Comparison of ENCODE assay signal across 10 mouse cellular contexts in genomic region chr1:192416241-192416821, GRCm38 (mm10).
DNase-seq lines count a peak whose midpoint lies in the region; ATAC-seq lines count a peak whose summit lies in the region.
"Had no signal": no experiment of that assay in that cellular context is flagged by ENCODE, and none has a peak within 500 bp of the region (broad histone marks: within the 10 kb centered on the region; RNA-seq: fewer than 3 reads in every experiment).

No protein-coding gene starts in this region.

- peak; percentile 43 for DNase-seq in Muller cell, postnatal 12 days (ENCODE audit: inconsistent ontology term)
- DNase-seq in adrenal gland, postnatal 36 days: peak; percentile 36 to 40
- peak; percentile 2 for DNase-seq in embryo, embryonic 10.5 days (ENCODE audit: low spot score)
- no peak for DNase-seq in thymus, postnatal 10 days (ENCODE audit: low spot score in 2 of 2)
- no peak for DNase-seq in urinary bladder, adult 2 months (ENCODE audit: low spot score)
- DNase-seq in urinary bladder, postnatal 10 days (ENCODE audit: low spot score): no peak

- 65% methylated on average over 9 of the region's 9 CpGs for WGBS in hindbrain, embryonic 15.5 days
- WGBS in hindbrain, embryonic 13.5 days: 69% methylated on average over 9 of the region's 9 CpGs

- H3K4me1 ChIP-seq in hindbrain, embryonic 15.5 days (replicated peaks): no peaks in the 10 kb centered on the region
- H3K4me1 ChIP-seq in hindbrain, embryonic 13.5 days (replicated peaks): no peaks in the 10 kb centered on the region
- H3K4me1 ChIP-seq: heart, embryonic 15.5 days; liver, embryonic 15.5 days had no signal

- H3K4me3 ChIP-seq in hindbrain, embryonic 15.5 days: no peak overlapping the region
- no peak overlapping the region for H3K4me3 ChIP-seq in hindbrain, embryonic 13.5 days
- H3K4me3 ChIP-seq: heart, embryonic 15.5 days; liver, embryonic 15.5 days had no signal

- H3K27me3 ChIP-seq in hindbrain, embryonic 15.5 days: no peaks in the 10 kb centered on the region
- no peaks in the 10 kb centered on the region for H3K27me3 ChIP-seq in hindbrain, embryonic 13.5 days
- H3K27me3 ChIP-seq: heart, embryonic 15.5 days had no signal

- H3K4me2 ChIP-seq in hindbrain, embryonic 15.5 days: no peak overlapping the region
- H3K4me2 ChIP-seq in hindbrain, embryonic 13.5 days: no peak overlapping the region
- H3K4me2 ChIP-seq: heart, embryonic 15.5 days; liver, embryonic 15.5 days had no signal

- H3K36me3 ChIP-seq in hindbrain, embryonic 15.5 days: no peaks in the 10 kb centered on the region
- H3K36me3 ChIP-seq in hindbrain, embryonic 13.5 days: no peaks in the 10 kb centered on the region
- H3K36me3 ChIP-seq: heart, embryonic 15.5 days; liver, embryonic 15.5 days had no signal

- peak; percentile 74 for ATAC-seq in hindbrain, embryonic 15.5 days (ENCODE audit: low FRiP score, low read depth)
- ATAC-seq in hindbrain, embryonic 13.5 days (ENCODE audit: low FRiP score): no peak

- H3K9me3 ChIP-seq in hindbrain, embryonic 15.5 days: no peaks in the 10 kb centered on the region
- no peaks in the 10 kb centered on the region for H3K9me3 ChIP-seq in hindbrain, embryonic 13.5 days
- H3K9me3 ChIP-seq: heart, embryonic 15.5 days; liver, embryonic 15.5 days had no signal

- no peak overlapping the region for H3K9ac ChIP-seq in hindbrain, embryonic 15.5 days
- H3K9ac ChIP-seq in hindbrain, embryonic 13.5 days: no peak overlapping the region
- H3K9ac ChIP-seq: heart, embryonic 15.5 days; liver, embryonic 15.5 days had no signal

- no peak overlapping the region for H3K27ac ChIP-seq in hindbrain, embryonic 15.5 days (replicated peaks)
- no peak overlapping the region for H3K27ac ChIP-seq in hindbrain, embryonic 13.5 days
- H3K27ac ChIP-seq: heart, embryonic 15.5 days; liver, embryonic 15.5 days had no signal

Comparison
In these comparisons a context has a peak if more than half of its experiments do, and no peak if none do; other contexts are left out.
1. DNase-seq: peak in Muller cell, postnatal 12 days (single experiment), adrenal gland, postnatal 36 days (2 of 2) and embryo, embryonic 10.5 days (single experiment); none in thymus, postnatal 10 days (0 of 2), urinary bladder, adult 2 months (single experiment) and urinary bladder, postnatal 10 days (single experiment).